ENCODE assay signal across 9 mouse cellular contexts in genomic region chr15:12230243-12230935, GRCm38 (mm10). TPM values are rescaled to one million over a fixed set of nuclear protein-coding genes. Genes with fewer than 3 reads are reported as not detected.
DNase-seq lines count a peak whose midpoint lies in the region; ATAC-seq lines count a peak whose summit lies in the region.
"Had no signal": no experiment of that assay in that cellular context is flagged by ENCODE, and none has a peak within 500 bp of the region (broad histone marks: within the 10 kb centered on the region; RNA-seq: fewer than 3 reads in every experiment).

No protein-coding gene starts in this region.

- no peak overlapping the region for H3K27ac ChIP-seq in forebrain, embryonic 12.5 days
- no peak overlapping the region for H3K27ac ChIP-seq in forebrain, embryonic 15.5 days (replicated peaks)
- no peak overlapping the region for H3K27ac ChIP-seq in forebrain, embryonic 14.5 days (ENCODE audit: low read depth, low read length)

- peak; percentile 30; the same call in 1 of the 2 replicates for ATAC-seq in forebrain, embryonic 12.5 days (ENCODE audit: low FRiP score)
- no peak for ATAC-seq in forebrain, embryonic 15.5 days (replicated peaks)
- ATAC-seq in forebrain, embryonic 14.5 days, result peak; percentile 47; the same call in 1 of the 2 replicates
- peak; percentile 93 for ATAC-seq in megakaryocyte-erythroid progenitor cell, adult 5-6 weeks (replicated peaks; ENCODE audit: low FRiP score, low TSS enrichment, poor library complexity, severe bottlenecking)

- peaks cover 19% of the 10 kb centered on the region for H3K36me3 ChIP-seq in forebrain, embryonic 12.5 days (replicated peaks)
- no peaks in the 10 kb centered on the region; the same call in 1 of the 2 replicates for H3K36me3 ChIP-seq in forebrain, embryonic 15.5 days
- H3K36me3 ChIP-seq in forebrain, embryonic 14.5 days (ENCODE audit: control insufficient read depth, insufficient read depth, low read length), result peaks cover 14% of the 10 kb centered on the region

- no peak overlapping the region for H3K9ac ChIP-seq in forebrain, embryonic 12.5 days
- no peak overlapping the region for H3K9ac ChIP-seq in forebrain, embryonic 15.5 days (replicated peaks)
- H3K9ac ChIP-seq in forebrain, embryonic 14.5 days (ENCODE audit: low read length), result no peak overlapping the region

- no peaks in the 10 kb centered on the region for H3K9me3 ChIP-seq in forebrain, embryonic 12.5 days
- no peaks in the 10 kb centered on the region for H3K9me3 ChIP-seq in forebrain, embryonic 15.5 days
- no peaks in the 10 kb centered on the region for H3K9me3 ChIP-seq in forebrain, embryonic 14.5 days (replicated peaks; ENCODE audit: control insufficient read depth, low read length)

- 61% methylated on average over 12 of the region's 12 CpGs for WGBS in forebrain, embryonic 12.5 days
- WGBS in forebrain, embryonic 15.5 days, result 55% methylated on average over 12 of the region's 12 CpGs
- WGBS in forebrain, embryonic 14.5 days, result 59% methylated on average over 12 of the region's 12 CpGs

- peaks cover 15% of the 10 kb centered on the region; the same call in 1 of the 2 replicates for H3K4me1 ChIP-seq in forebrain, embryonic 12.5 days
- H3K4me1 ChIP-seq in forebrain, embryonic 15.5 days, result no peaks in the 10 kb centered on the region
- no peaks in the 10 kb centered on the region for H3K4me1 ChIP-seq in forebrain, embryonic 14.5 days (ENCODE audit: control insufficient read depth, insufficient read depth, low read length)

- H3K4me3 ChIP-seq in forebrain, embryonic 12.5 days (replicated peaks), result no peak overlapping the region
- no peak overlapping the region for H3K4me3 ChIP-seq in forebrain, embryonic 15.5 days
- no peak overlapping the region for H3K4me3 ChIP-seq in forebrain, embryonic 14.5 days (ENCODE audit: low read depth, low read length)

- H3K27me3 ChIP-seq in forebrain, embryonic 12.5 days, result no peaks in the 10 kb centered on the region
- H3K27me3 ChIP-seq in forebrain, embryonic 15.5 days, result no peaks in the 10 kb centered on the region
- H3K27me3 ChIP-seq in forebrain, embryonic 14.5 days (replicated peaks; ENCODE audit: control insufficient read depth, insufficient read depth, low read length), result no peaks in the 10 kb centered on the region

- DNase-seq in 3T3-L1 (ENCODE audit: low read depth, low spot score), result peak; percentile 35
- peak; percentile 31 for DNase-seq in forebrain, embryonic 14.5 days (ENCODE audit: low spot score)
- no peak for DNase-seq in urinary bladder, postnatal 10 days (ENCODE audit: low spot score)
- DNase-seq in frontal cortex, postnatal 36 days (ENCODE audit: low spot score in 2 of 2), result no peak
- no peak for DNase-seq in spleen, postnatal 36 days (ENCODE audit: low spot score in 2 of 2)
- DNase-seq: cerebellum, postnatal 14 days had no signal

- H3K4me2 ChIP-seq in forebrain, embryonic 12.5 days, result no peak overlapping the region
- H3K4me2 ChIP-seq in forebrain, embryonic 15.5 days (replicated peaks), result no peak overlapping the region
- no peak overlapping the region for H3K4me2 ChIP-seq in forebrain, embryonic 14.5 days (ENCODE audit: low read length)

RNA-seq across cellular contexts. Expression of gene Mtmr12, which starts 25.6 kb away (rescaled TPM):
- polyA plus RNA-seq in forebrain, embryonic 12.5 days (2016; fragmentation: Nextera tagmentation; extraction: Ambion mirVana), result 15.7 and 16.3 TPM in 2 replicates
- 10.7 and 11.2 TPM in 2 replicates for polyA plus RNA-seq in forebrain, embryonic 15.5 days (2015; fragmentation: Nextera tagmentation; extraction: Ambion mirVana)
- polyA plus RNA-seq in forebrain, embryonic 14.5 days (2014; fragmentation: Nextera tagmentation; extraction: Ambion mirVana), result 8.1 and 8.2 TPM in 2 replicates
- 15.7 and 19.6 TPM in 2 replicates for total RNA-seq in megakaryocyte-erythroid progenitor cell, adult 5-6 weeks (2014; fragmentation: Nextera tagmentation)
- total RNA-seq in megakaryocyte-erythroid progenitor cell, adult 5-6 weeks (2017), result 12.2 and 21.9 TPM in 2 replicates

Comparison
In these comparisons a context has a peak if more than half of its experiments do, and no peak if none do; other contexts are left out.
1. DNase-seq: peak in 3T3-L1 (single experiment) and forebrain, embryonic 14.5 days (single experiment); none in urinary bladder, postnatal 10 days (single experiment), frontal cortex, postnatal 36 days (0 of 2) and spleen, postnatal 36 days (0 of 2).